Mouse (Mus musculus) MEL (cell line): ENCODE data around the gene Gm20388. TPM values are rescaled to one million over a fixed set of nuclear protein-coding genes. Genes with fewer than 3 reads are reported as not detected.

Experiments used
- DNase-seq: peaks from one replicate; pipeline ENCODE4 v3.0.0; 2011; ENCODE audit warnings: low read depth, low spot score
- H3K27ac ChIP-seq: 2 replicates; pipeline ENCODE4 v1.5.1; 2012; ENCODE audit warnings: low read depth, mild to moderate bottlenecking, control low read depth, low read length, moderate library complexity; ENCODE audit not compliant: control insufficient read depth
- H3K27me3 ChIP-seq, 2 experiments: fragments of 150-350 bp in 1 of 2; sonication (generic) in 1 of 2; 2 replicates each; pipeline ENCODE4 v1.6.1; 2012; ENCODE audit warnings: low read length in 2 of 2, mild to moderate bottlenecking in 2 of 2, improper control_type of control experiment in 1 of 2, moderate library complexity in 1 of 2; ENCODE audit not compliant: insufficient read depth in 2 of 2, control insufficient read depth in 1 of 2
- H3K36me3 ChIP-seq, 2 experiments: 2 replicates each; pipeline ENCODE4 v1.6.1; 2012 to 2014; ENCODE audit warnings: low read length in 2 of 2, improper control_type of control experiment in 1 of 2, inconsistent platforms in 1 of 2, mild to moderate bottlenecking in 1 of 2; ENCODE audit not compliant: insufficient read depth in 2 of 2, control insufficient read depth in 1 of 2
- H3K4me1 ChIP-seq, 2 experiments: fragments of 150-350 bp in 1 of 2; sonication (generic) in 1 of 2; 2 replicates each; pipeline ENCODE4 v1.6.1; 2012; ENCODE audit warnings: low read length in 2 of 2, improper control_type of control experiment in 1 of 2, mild to moderate bottlenecking in 1 of 2; ENCODE audit not compliant: insufficient read depth in 2 of 2, control insufficient read depth in 1 of 2
- H3K4me3 ChIP-seq, 2 experiments: fragments of 150-350 bp in 1 of 2; sonication (generic) in 1 of 2; 2 replicates each; pipeline ENCODE4 v1.5.1; 2012; ENCODE audit warnings: low read depth in 2 of 2, low read length in 2 of 2, mild to moderate bottlenecking in 2 of 2, moderate library complexity in 2 of 2, control low read depth in 1 of 2, improper control_type of control experiment in 1 of 2; ENCODE audit not compliant: control insufficient read depth in 1 of 2, insufficient read depth in 1 of 2
- H3K79me2 ChIP-seq: 2 replicates; pipeline ENCODE4 v1.6.1; 2012; ENCODE audit warnings: mild to moderate bottlenecking, low read length, moderate library complexity; ENCODE audit not compliant: control insufficient read depth, poor library complexity, insufficient read depth
- H3K9ac ChIP-seq: 2 replicates; pipeline ENCODE4 v1.6.1; 2012; ENCODE audit warnings: low read depth, mild to moderate bottlenecking, control low read depth, low read length, moderate library complexity; ENCODE audit not compliant: control insufficient read depth, poor library complexity, severe bottlenecking
- H3K9me3 ChIP-seq: fragments of 150-350 bp; sonication (generic); replicated peaks from 2 replicates; pipeline ENCODE4 v1.6.1; 2012; ENCODE audit warnings: mild to moderate bottlenecking, low read length, improper control_type of control experiment, moderate library complexity; ENCODE audit not compliant: insufficient read depth
- CHD2 ChIP-seq: IDR thresholded peaks from 2 replicates; pipeline ENCODE4 v1.6.1; 2011; ENCODE audit warnings: low read length, improper control_type of control experiment
- CTCF ChIP-seq, 3 experiments: IDR thresholded peaks in 2 of 3; conservative IDR thresholded peaks in 1 of 3; 2 replicates each; pipeline ENCODE4 v1.5.1; 2011 to 2012; ENCODE audit warnings: low read length in 3 of 3, low read depth in 2 of 3, mild to moderate bottlenecking in 2 of 3, improper control_type of control experiment in 1 of 3, inconsistent platforms in 1 of 3, mixed read lengths in 1 of 3, moderate library complexity in 1 of 3; ENCODE audit not compliant: control insufficient read depth in 1 of 3, insufficient read depth in 1 of 3, poor library complexity in 1 of 3, severe bottlenecking in 1 of 3
- ELF1 ChIP-seq: IDR thresholded peaks from 2 replicates; pipeline ENCODE4 v1.6.1; 2014; ENCODE audit warnings: low read depth, mild to moderate bottlenecking, inconsistent platforms, low read length, improper control_type of control experiment, moderate library complexity
- ETS1 ChIP-seq: IDR thresholded peaks from 2 replicates; pipeline ENCODE4 v1.6.1; 2012; ENCODE audit warnings: low read depth, mild to moderate bottlenecking, inconsistent platforms, low read length, improper control_type of control experiment, moderate library complexity
- GABPA ChIP-seq: IDR thresholded peaks from 2 replicates; pipeline ENCODE4 v1.6.1; 2012; ENCODE audit warnings: low read depth, mild to moderate bottlenecking, inconsistent platforms, low read length, improper control_type of control experiment, moderate library complexity
- MAZ ChIP-seq: IDR thresholded peaks from 2 replicates; pipeline ENCODE4 v1.6.1; 2012; ENCODE audit warnings: low read depth, mild to moderate bottlenecking, inconsistent platforms, low read length, improper control_type of control experiment
- MYB ChIP-seq: IDR thresholded peaks from 2 replicates; pipeline ENCODE4 v1.6.1; 2011; ENCODE audit warnings: mild to moderate bottlenecking, low read depth, low read length, improper control_type of control experiment
- MYC ChIP-seq: IDR thresholded peaks from 2 replicates; pipeline ENCODE4 v1.6.1; 2011; ENCODE audit warnings: low read depth, mild to moderate bottlenecking, low read length, improper control_type of control experiment, moderate library complexity
- POLR2A ChIP-seq, 2 experiments: IDR thresholded peaks; 2 replicates each; pipeline ENCODE4 v1.6.1; 2011 to 2012; ENCODE audit warnings: low read length in 2 of 2, mild to moderate bottlenecking in 2 of 2, control low read depth in 1 of 2, improper control_type of control experiment in 1 of 2, low read depth in 1 of 2, moderate library complexity in 1 of 2; ENCODE audit not compliant: control insufficient read depth in 1 of 2, insufficient read depth in 1 of 2, poor library complexity in 1 of 2
- POLR2AphosphoS2 ChIP-seq: IDR thresholded peaks from 2 replicates; pipeline ENCODE4 v1.6.1; 2011; ENCODE audit warnings: low read length, improper control_type of control experiment
- RAD21 ChIP-seq: IDR thresholded peaks from 2 replicates; pipeline ENCODE4 v1.6.1; 2011; ENCODE audit warnings: mild to moderate bottlenecking, low read depth, low read length, improper control_type of control experiment
- RCOR1 ChIP-seq: IDR thresholded peaks from 2 replicates; pipeline ENCODE4 v1.6.1; 2012; ENCODE audit warnings: low read depth, mild to moderate bottlenecking, inconsistent platforms, low read length, improper control_type of control experiment
- TAL1 ChIP-seq: IDR thresholded peaks from 2 replicates; pipeline ENCODE4 v1.6.1; 2012; ENCODE audit warnings: mild to moderate bottlenecking, inconsistent platforms, low read length, moderate library complexity, mixed read lengths
- TBP ChIP-seq: IDR thresholded peaks from 2 replicates; pipeline ENCODE4 v1.8.0; 2011; ENCODE audit warnings: low read depth, low read length, improper control_type of control experiment
- UBTF ChIP-seq: IDR thresholded peaks from 2 replicates; pipeline ENCODE4 v1.6.1; 2012; ENCODE audit warnings: low read depth, mild to moderate bottlenecking, inconsistent platforms, low read length, improper control_type of control experiment, moderate library complexity, borderline replicate concordance; ENCODE audit not compliant: insufficient read depth
- USF1 ChIP-seq: IDR thresholded peaks from 2 replicates; pipeline ENCODE4 v1.6.1; 2014; ENCODE audit warnings: low read depth, mild to moderate bottlenecking, inconsistent platforms, low read length, improper control_type of control experiment, moderate library complexity
- USF2 ChIP-seq, 2 experiments: IDR thresholded peaks; 2 replicates each; pipeline ENCODE4 v1.6.1; 2011 to 2012; ENCODE audit warnings: improper control_type of control experiment in 2 of 2, low read length in 2 of 2, borderline replicate concordance in 1 of 2, inconsistent platforms in 1 of 2, low read depth in 1 of 2, mild to moderate bottlenecking in 1 of 2; ENCODE audit not compliant: insufficient read depth in 1 of 2
- ZC3H11A ChIP-seq: IDR thresholded peaks from 2 replicates; pipeline ENCODE4 v1.6.1; 2012; ENCODE audit warnings: low read depth, mild to moderate bottlenecking, inconsistent platforms, low read length, improper control_type of control experiment
- ZKSCAN1 ChIP-seq: IDR thresholded peaks from 2 replicates; pipeline ENCODE4 v1.6.1; 2012; ENCODE audit warnings: low read depth, mild to moderate bottlenecking, inconsistent platforms, low read length, improper control_type of control experiment, moderate library complexity
- ZNF384 ChIP-seq: IDR thresholded peaks from 2 replicates; pipeline ENCODE4 v1.6.1; 2012; ENCODE audit warnings: low read depth, mild to moderate bottlenecking, inconsistent platforms, low read length, improper control_type of control experiment
- polyA plus RNA-seq, 2 experiments: library from polyadenylated mRNA; stranded (reverse) in 1 of 2; unstranded in 1 of 2; fragments of >175 nt in 1 of 2; fragments of >200 nt in 1 of 2; gene quantifications; 2 replicates each; pipeline versions ENCODE4 v1.2.1 to v1.2.4; 2012; ENCODE audit warnings: low replicate concordance in 2 of 2, low read depth in 1 of 2; ENCODE audit not compliant: insufficient read length in 2 of 2, insufficient read depth in 1 of 2, missing spikeins in 1 of 2
- total RNA-seq: library from RNA; depleted of rRNA; stranded (reverse); fragments of 300-350 nt; gene quantifications from 2 replicates; pipeline ENCODE4 v1.2.3, GENCODE M21; 2012

Gene Gm20388
- total and polyA plus RNA-seq, 3 experiments = 11.1 to 17.8 TPM; not detected in 1

DNA sequence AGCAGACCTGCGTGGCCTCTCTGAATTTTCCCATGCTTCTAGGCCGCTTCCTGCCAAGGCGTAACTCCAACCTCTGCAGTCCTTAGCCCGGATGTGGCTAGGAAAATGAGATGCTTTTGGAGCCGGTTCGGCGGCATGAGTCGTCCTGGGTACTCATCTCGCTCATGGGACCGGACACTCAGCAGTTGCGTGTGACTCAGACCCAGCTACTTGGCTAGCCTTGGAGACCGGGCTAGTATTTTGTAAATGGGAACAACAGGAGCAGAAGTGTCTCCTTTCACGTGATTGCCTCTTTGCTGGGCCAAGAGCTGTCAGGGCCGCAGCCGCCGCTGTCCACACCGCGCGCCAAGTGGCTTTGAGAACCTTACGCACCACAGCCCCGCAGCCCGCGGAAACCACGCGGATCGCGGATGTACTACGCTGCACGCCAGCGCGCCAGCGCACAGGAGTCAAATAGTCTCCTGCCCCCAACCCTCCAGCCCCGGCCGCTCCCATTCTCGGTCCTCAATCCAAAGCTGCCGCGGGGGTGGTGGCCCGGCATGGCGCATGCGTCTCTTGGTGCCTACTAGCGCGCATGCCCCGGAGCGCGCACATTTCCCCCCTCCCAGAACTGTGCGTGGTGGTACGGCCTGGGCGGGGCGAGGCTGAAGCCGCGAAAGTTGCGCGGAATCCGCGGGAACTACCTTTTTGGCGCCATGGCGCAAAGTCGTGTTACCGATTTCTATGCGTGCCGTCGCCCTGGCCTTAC is 2656.9 kb downstream of the Gm20388 start, which contains the start of gene Cdt1 (continued):
- TF ChIP-seq MYC (peak; percentile 34), TAL1 (no peak), TBP (no peak), CTCF (IDR thresholded peaks at IDR 0.05 in 2 of 3, conservative IDR thresholded peaks at IDR 0.05 in 1 of 3; ENCODE audit: control insufficient read depth in 1 of 3, insufficient read depth in 1 of 3, low read depth in 2 of 3, low read length in 3 of 3, poor library complexity in 1 of 3, severe bottlenecking in 1 of 3) (no peak), RAD21 (no peak), ELF1 (no peak), ZC3H11A (no peak), MAZ (no peak), ETS1 (no peak), GABPA (no peak), USF2 (IDR thresholded peaks at IDR 0.05; ENCODE audit: borderline replicate concordance in 1 of 2, insufficient read depth in 1 of 2, low read depth in 1 of 2, low read length in 2 of 2) (no peak)

DNA sequence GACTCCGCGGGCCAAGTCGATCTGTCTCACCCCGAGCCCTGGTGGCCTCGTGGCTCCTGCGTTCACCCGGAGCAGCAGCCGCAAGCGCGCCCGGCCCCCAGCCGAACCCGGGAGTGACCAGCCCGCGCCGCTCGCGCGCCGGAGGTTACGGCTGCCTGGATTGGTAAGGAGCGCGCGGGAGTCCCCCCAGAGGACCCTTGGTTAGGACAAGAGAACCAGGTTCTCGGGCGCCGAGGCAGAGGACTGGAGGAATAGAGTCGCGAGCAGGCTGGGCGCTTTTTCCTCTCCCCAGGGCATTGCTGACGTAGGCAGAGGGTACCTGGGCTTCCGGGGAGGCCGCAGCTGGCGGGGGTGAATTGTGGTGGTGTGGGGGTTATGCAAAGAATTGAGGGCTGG is 2657.5 kb downstream of the Gm20388 start:
- Histone ChIP-seq H3K9ac (peak overlapping the region; percentile 99), H3K36me3 (peaks cover 0 to 7% of the 10 kb centered on the region in 2 experiments; a peak in 2 of 4 replicates), H3K9me3 (no peaks in the 10 kb centered on the region), H3K4me3 (peak overlapping the region; percentile 62 to 90), H3K4me1 (peaks cover 0 to 15% of the 10 kb centered on the region in 2 experiments; a peak in 2 of 4 replicates), H3K79me2 (peaks cover 23% of the 10 kb centered on the region), H3K27me3 (no peaks in the 10 kb centered on the region), H3K27ac (peak overlapping the region; percentile 88)
- peak; percentile 37 for DNase-seq
- TF ChIP-seq POLR2A (IDR thresholded peaks at IDR 0.05; ENCODE audit: control insufficient read depth in 1 of 2, insufficient read depth in 1 of 2, low read depth in 1 of 2, low read length in 2 of 2, poor library complexity in 1 of 2) = peak in 1 of 2 experiments; percentile 33; a peak in 1 of 4 replicates
- TF ChIP-seq MYB = no peak
- no peak for TF ChIP-seq RAD21
- TF ChIP-seq CHD2 = no peak

DNA sequence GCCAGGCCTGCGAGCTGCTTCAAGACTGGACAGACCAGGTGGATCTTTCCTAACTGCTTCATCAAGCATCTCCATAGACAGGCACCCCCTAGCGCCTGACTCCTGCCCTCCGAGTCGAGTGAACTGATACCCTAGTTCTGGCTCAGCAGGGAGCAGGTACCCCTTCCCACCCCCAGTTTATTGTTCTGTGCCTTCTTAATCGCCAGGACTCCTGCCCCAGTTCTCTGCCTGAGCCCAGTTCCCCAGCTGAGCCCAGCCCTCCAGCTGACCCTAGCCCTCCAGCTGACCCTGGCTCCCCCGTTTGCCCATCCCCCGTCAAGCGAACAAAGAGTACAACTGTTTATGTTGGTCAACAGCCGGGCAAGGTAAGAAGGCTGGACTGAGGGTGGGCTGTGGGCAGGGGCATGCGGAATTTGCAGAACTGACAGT is 2658.3 kb downstream of the Gm20388 start:
- H3K4me3 ChIP-seq = peak overlapping the region; percentile 62 to 90
- peak; percentile 42 for DNase-seq

More for the DNA sequence above, 2658.3 kb downstream of the Gm20388 start:
- Histone ChIP-seq H3K27me3 (no peaks in the 10 kb centered on the region), H3K9me3 (no peaks in the 10 kb centered on the region), H3K79me2 (peaks cover 23% of the 10 kb centered on the region), H3K9ac (peak overlapping the region; percentile 99), H3K4me1 (peaks cover 0 to 15% of the 10 kb centered on the region in 2 experiments; a peak in 2 of 4 replicates), H3K27ac (peak overlapping the region; percentile 88; the same call in 1 of the 2 replicates), H3K36me3 (peaks cover 0 to 8% of the 10 kb centered on the region in 2 experiments; a peak in 2 of 4 replicates)
- TF ChIP-seq ZKSCAN1 = no peak
- TF ChIP-seq ZNF384 = no peak
- TF ChIP-seq RCOR1 = no peak
- TF ChIP-seq UBTF = no peak
- peak in 2 of 3 experiments; percentile 9 to 23; a peak in 3 of 6 replicates for TF ChIP-seq CTCF (IDR thresholded peaks at IDR 0.05 in 2 of 3, conservative IDR thresholded peaks at IDR 0.05 in 1 of 3; ENCODE audit: control insufficient read depth in 1 of 3, insufficient read depth in 1 of 3, low read depth in 2 of 3, low read length in 3 of 3, poor library complexity in 1 of 3, severe bottlenecking in 1 of 3)
- no peak for TF ChIP-seq POLR2AphosphoS2
- TF ChIP-seq USF1 = no peak
